Mouse (Mus musculus) cerebellum, adult 18-20 months (tissue): ENCODE data around the gene Tmem221.

ENCODE experiments used
- DNase-seq, 2 experiments: peaks; one replicate each; pipeline ENCODE4 v3.0.0; 2021

Gene Tmem221

GRCm38 (mm10) chr8:71558071-71558957, at the start of gene Tmem221:
TSS of gene Tmem221 (minus strand) at chr8:71558871.
- DNase-seq = no peak

GRCm38 (mm10) chr8:71604021-71604420, 45.4 kb upstream of the Tmem221 start:
- DNase-seq = no peak

GRCm38 (mm10) chr8:71602666-71603334, 44.1 kb upstream of the Tmem221 start:
- peak in 1 of 2 experiments; percentile 38 for DNase-seq

- no peak for DNase-seq
Measured at GRCm38 (mm10) chr8:71601939-71602665, 43.4 kb upstream of the Tmem221 start.

- DNase-seq = no peak
Measured at GRCm38 (mm10) chr8:71598841-71599240, 40.2 kb upstream of the Tmem221 start.

- DNase-seq = no peak
Measured at GRCm38 (mm10) chr8:71598375-71598774, 39.7 kb upstream of the Tmem221 start.

- DNase-seq = no peak
Measured at GRCm38 (mm10) chr8:71597451-71597850, 38.8 kb upstream of the Tmem221 start, which contains the start of gene Fam129c. TSS of gene Fam129c (plus strand) at chr8:71597648.

GRCm38 (mm10) chr8:71596798-71597197, 38.1 kb upstream of the Tmem221 start:
- no peak for DNase-seq

GRCm38 (mm10) chr8:71596384-71596783, 37.7 kb upstream of the Tmem221 start:
- DNase-seq = no peak

GRCm38 (mm10) chr8:71595862-71596261, 37.2 kb upstream of the Tmem221 start:
- peak; percentile 90 to 98 for DNase-seq

GRCm38 (mm10) chr8:71594324-71594722, 35.7 kb upstream of the Tmem221 start:
- DNase-seq = no peak

GRCm38 (mm10) chr8:71593556-71594323, 35.1 kb upstream of the Tmem221 start:
- no peak for DNase-seq

GRCm38 (mm10) chr8:71592374-71593170, 33.9 kb upstream of the Tmem221 start:
- peak; percentile 85 to 95 for DNase-seq

GRCm38 (mm10) chr8:71591471-71592373, 33.1 kb upstream of the Tmem221 start, which contains the start of gene Pgls:
TSS of gene Pgls (plus strand) at chr8:71592176.
- DNase-seq = peak; percentile 96 to 99

- no peak for DNase-seq
Measured at GRCm38 (mm10) chr8:71591017-71591416, 32.3 kb upstream of the Tmem221 start.

- no peak for DNase-seq
Measured at GRCm38 (mm10) chr8:71588762-71589161, 30.1 kb upstream of the Tmem221 start.

GRCm38 (mm10) chr8:71586891-71587290, 28.2 kb upstream of the Tmem221 start:
- no peak for DNase-seq

- no peak for DNase-seq
Measured at GRCm38 (mm10) chr8:71580201-71580600, 21.5 kb upstream of the Tmem221 start.

GRCm38 (mm10) chr8:71579476-71579875, 20.8 kb upstream of the Tmem221 start:
- no peak for DNase-seq

- DNase-seq = no peak
Measured at GRCm38 (mm10) chr8:71579009-71579408, 20.3 kb upstream of the Tmem221 start.
